17 mouse cellular contexts compared by ENCODE assay signal in genomic region chr19:32243246-32243645, GRCm38 (mm10).
DNase-seq lines count a peak whose midpoint lies in the region; ATAC-seq and TF ChIP-seq lines count a peak whose summit lies in the region.
"Had no signal": no experiment of that assay in that cellular context is flagged by ENCODE, and none has a peak within 500 bp of the region (broad histone marks: within the 10 kb centered on the region; RNA-seq: fewer than 3 reads in every experiment).

No protein-coding gene starts in this region.

- no peak for TF ChIP-seq EP300 in ES-Bruce4 (IDR thresholded peaks at IDR 0.05; ENCODE audit: insufficient read depth, low read depth, low read length)

- no peak for DNase-seq in cerebellum, adult 9-10 months
- DNase-seq in gastrocnemius, adult 2 months, result no peak
- DNase-seq in gastrocnemius, adult 18-20 months (ENCODE audit: low spot score), result no peak
- peak; percentile 72 for DNase-seq in retina, postnatal 1 day
- DNase-seq in adrenal gland, postnatal 10 days, result no peak
- DNase-seq: adrenal gland, adult 8-10 months; cerebellum, adult 2 months; forebrain, postnatal 0 days; gastrocnemius, postnatal 14 days; heart, postnatal 36 days; kidney, adult 11 months had no signal

- ATAC-seq in cerebellum, adult (ENCODE audit: insufficient number of reproducible peaks, low FRiP score, low TSS enrichment), result peak; percentile 50; the same call in 1 of the 2 replicates
- ATAC-seq: forebrain, embryonic 13.5 days; forebrain, postnatal 0 days had no signal

- H3K9ac ChIP-seq in ES-Bruce4 (ENCODE audit: low read depth, poor library complexity, severe bottlenecking), result no peak overlapping the region
- H3K9ac ChIP-seq: forebrain, embryonic 13.5 days; forebrain, postnatal 0 days; heart, embryonic 13.5 days; hindbrain, embryonic 15.5 days had no signal

- no peaks in the 10 kb centered on the region; the same call in 1 of the 2 replicates for H3K9me3 ChIP-seq in ES-Bruce4 (replicated peaks; ENCODE audit: control insufficient read depth, insufficient read depth, low read length, poor library complexity, severe bottlenecking)
- H3K9me3 ChIP-seq: embryonic facial prominence, embryonic 10.5 days; forebrain, embryonic 13.5 days; heart, embryonic 13.5 days; hindbrain, embryonic 15.5 days had no signal

- H3K4me1 ChIP-seq in ES-Bruce4 (ENCODE audit: control insufficient read depth, insufficient read depth, low read length), result peaks cover 5% of the 10 kb centered on the region
- H3K4me1 ChIP-seq: forebrain, embryonic 13.5 days; hindbrain, embryonic 15.5 days had no signal

- no peaks in the 10 kb centered on the region for H3K27me3 ChIP-seq in ES-Bruce4 (ENCODE audit: control insufficient read depth, insufficient read depth, low read length, poor library complexity, severe bottlenecking)
- H3K27me3 ChIP-seq: forebrain, embryonic 13.5 days; heart, embryonic 13.5 days; hindbrain, embryonic 15.5 days had no signal

- no peak for TF ChIP-seq POLR2A in ES-Bruce4 (IDR thresholded peaks at IDR 0.05; ENCODE audit: insufficient read depth, low read length)

- TF ChIP-seq CTCF in gastrocnemius, adult 2 months (IDR thresholded peaks at IDR 0.05), result no peak
- no peak for TF ChIP-seq CTCF in ES-Bruce4 (IDR thresholded peaks at IDR 0.05; ENCODE audit: low read depth, low read length)

- intact Hi-C loops in gastrocnemius, adult 2 months (cut with DNase I), result no loop called here

- H3K4me3 ChIP-seq in gastrocnemius, adult 2 months, result no peak overlapping the region
- H3K4me3 ChIP-seq in ES-Bruce4 (ENCODE audit: low read depth, low read length), result no peak overlapping the region
- H3K4me3 ChIP-seq: embryonic facial prominence, embryonic 10.5 days; forebrain, embryonic 13.5 days; heart, embryonic 13.5 days; hindbrain, embryonic 15.5 days had no signal

- peak overlapping the region; percentile 79 for H3K27ac ChIP-seq in gastrocnemius, adult 2 months
- peak overlapping the region; percentile 96 for H3K27ac ChIP-seq in ES-Bruce4 (ENCODE audit: insufficient read depth, low read length)
- H3K27ac ChIP-seq: embryonic facial prominence, embryonic 10.5 days; forebrain, embryonic 13.5 days; heart, embryonic 13.5 days; hindbrain, embryonic 15.5 days had no signal

- H3K36me3 ChIP-seq in ES-Bruce4 (ENCODE audit: control insufficient read depth, insufficient read depth, low read length, poor library complexity, severe bottlenecking), result no peaks in the 10 kb centered on the region
- H3K36me3 ChIP-seq: embryonic facial prominence, embryonic 10.5 days; heart, embryonic 13.5 days; hindbrain, embryonic 15.5 days had no signal
